Mouse (Mus musculus) heart, postnatal 0 days (tissue): Measurements from ENCODE around the gene Ipo5.

ENCODE experiments used
- CTCF ChIP-seq: IDR thresholded peaks from 2 replicates; pipeline ENCODE4 v1.5.1; 2016; ENCODE audit warnings: antibody characterized with exemption, control low read depth, low read depth
- EP300 ChIP-seq: IDR thresholded peaks from 2 replicates; pipeline ENCODE4 v1.6.1; 2016; ENCODE audit warnings: antibody characterized with exemption, low read depth

DNA sequence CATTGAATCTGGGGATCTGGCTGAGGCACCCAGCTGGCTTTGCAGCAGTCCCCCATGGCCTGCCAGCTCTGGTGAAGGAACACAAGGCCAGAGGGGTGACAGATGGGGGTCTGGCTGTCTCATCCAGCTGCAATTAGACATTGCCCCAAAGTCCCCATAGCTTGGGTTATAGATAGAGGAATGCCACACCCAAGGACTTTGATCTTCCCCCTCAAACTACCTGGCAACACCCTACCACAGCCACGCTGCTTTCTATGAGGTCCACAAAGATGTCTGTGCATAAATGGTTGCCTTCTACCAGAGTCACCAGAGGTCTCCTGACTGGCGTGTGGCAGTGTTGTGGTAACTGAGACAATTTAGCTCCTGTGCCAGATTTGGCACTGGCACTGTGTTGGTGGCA lies 39.0 kb downstream of the Ipo5 start:
- TF ChIP-seq EP300 (no peak), CTCF (no peak)
